Comparison of ENCODE assay signal across 11 mouse cellular contexts in genomic region chr12:5753831-5754230, GRCm38 (mm10).
"Had no signal": no experiment of that assay in that cellular context is flagged by ENCODE, and none has a peak within 500 bp of the region (broad histone marks: within the 10 kb centered on the region; RNA-seq: fewer than 3 reads in every experiment).

No protein-coding gene starts in this region.

- ATAC-seq: liver, embryonic 12.5 days had no signal

- DNase-seq: kidney, postnatal 10 days; kidney, postnatal 36 days; layer of hippocampus, postnatal 36 days; liver; lung, adult 18-20 months; lung, postnatal 10 days; lung, postnatal 4 days; midbrain, embryonic 14.5 days; thymus, adult 18-20 months; thymus, postnatal 36 days had no signal
